Mouse (Mus musculus): ENCODE data around the gene Egflam.
A peak's percentile ranks its signal among the peaks of the same experiment; 100 is the strongest.

Egflam gene

DNA sequence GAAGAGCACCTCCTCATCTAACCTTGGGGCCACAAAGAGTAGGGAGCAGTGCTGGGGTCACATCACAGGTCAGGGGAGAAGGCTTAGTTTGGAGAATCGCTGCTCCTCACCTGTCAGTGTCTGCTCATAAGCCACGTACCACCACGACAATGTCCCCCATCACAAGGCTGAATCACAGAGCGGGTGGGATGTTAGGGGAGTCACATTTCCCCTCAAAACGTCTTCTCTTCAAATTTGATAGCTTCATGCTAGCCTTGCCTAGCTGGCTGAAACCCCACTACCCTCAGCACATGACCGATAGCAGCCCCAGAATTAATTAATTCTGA is 181.0 kb downstream of the Egflam start:
- no peak for ATAC-seq (ENCODE audit: low TSS enrichment)

DNA sequence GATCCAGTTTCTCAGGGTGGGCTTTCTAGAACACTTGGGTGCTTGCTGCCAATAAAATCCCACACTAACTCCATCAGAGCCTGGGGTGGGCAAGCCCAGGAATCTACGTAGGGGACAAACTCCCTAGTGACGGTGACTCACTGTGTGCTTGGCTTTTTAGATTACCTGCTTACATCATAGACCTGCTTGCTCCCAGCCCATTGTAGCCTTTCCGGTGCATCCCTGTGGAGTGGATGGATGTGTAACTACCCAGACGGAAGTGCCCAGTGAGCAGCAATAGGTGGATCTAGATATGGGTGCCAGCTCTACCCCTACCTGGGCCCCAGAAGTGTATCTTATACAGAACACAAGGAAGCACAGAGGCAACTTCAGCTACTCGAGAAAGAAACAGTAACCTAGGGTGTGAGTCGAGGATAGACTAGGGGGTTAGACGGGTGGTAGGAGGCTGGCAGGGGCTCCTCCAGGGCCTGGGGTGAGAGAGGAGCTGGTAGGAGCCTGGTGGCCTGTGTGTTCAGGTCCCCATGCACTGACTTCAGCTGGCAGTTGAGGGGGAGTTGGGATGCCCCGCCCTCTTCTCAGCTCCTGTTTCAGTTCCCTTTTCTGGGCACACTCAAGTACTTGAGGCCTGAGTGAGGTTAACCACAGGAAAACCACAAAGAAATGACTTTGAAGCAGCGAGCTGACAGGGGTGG is 181.5 kb downstream of the Egflam start:
- ATAC-seq (ENCODE audit: low TSS enrichment) = no peak

DNA sequence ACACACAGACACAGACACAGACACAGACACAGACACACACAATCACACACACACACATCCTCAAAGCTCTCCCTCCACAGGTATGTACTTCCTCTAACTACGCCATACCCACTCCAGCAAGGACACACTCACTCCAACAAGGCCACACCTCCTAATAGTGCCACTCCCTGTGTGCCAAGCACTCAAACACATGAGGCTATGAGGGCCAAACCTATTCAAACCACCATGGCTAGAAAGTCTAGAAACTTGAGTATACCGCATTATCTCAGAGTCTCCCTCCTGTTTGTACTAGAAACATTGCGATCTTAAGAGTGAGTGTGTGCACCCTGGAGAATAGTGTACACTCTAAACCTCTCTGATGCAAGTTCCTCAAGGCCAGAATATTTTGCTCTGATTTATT is 182.3 kb downstream of the Egflam start:
- no peak for ATAC-seq (ENCODE audit: low TSS enrichment)

- ATAC-seq (ENCODE audit: low TSS enrichment) = no peak
Measured at GRCm38 (mm10) chr15:7213683-7214082, 184.5 kb downstream of the Egflam start.

- no peak for ATAC-seq (ENCODE audit: low TSS enrichment)
Measured at GRCm38 (mm10) chr15:7208180-7208579, 190.0 kb downstream of the Egflam start.

DNA sequence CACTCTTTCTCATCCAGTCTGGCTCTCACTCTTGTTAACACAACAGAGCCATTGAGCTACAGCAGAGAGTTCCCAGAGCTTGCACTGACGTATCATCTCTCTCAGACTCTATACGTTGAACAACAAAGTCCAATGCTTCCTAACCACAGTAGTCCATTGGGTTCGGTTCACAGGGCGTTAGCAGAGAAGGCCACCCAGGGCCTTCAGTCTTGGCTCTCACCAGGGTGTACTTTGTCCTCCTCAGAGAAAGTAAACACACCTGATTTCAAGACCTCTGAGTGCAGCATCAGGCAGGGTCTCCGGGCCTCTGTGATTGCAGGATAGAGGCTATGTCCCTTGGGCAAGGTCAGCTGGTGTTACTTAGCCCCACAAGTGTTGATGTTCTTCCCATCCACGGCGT is 190.9 kb downstream of the Egflam start:
- no peak for ATAC-seq (ENCODE audit: low TSS enrichment)

DNA sequence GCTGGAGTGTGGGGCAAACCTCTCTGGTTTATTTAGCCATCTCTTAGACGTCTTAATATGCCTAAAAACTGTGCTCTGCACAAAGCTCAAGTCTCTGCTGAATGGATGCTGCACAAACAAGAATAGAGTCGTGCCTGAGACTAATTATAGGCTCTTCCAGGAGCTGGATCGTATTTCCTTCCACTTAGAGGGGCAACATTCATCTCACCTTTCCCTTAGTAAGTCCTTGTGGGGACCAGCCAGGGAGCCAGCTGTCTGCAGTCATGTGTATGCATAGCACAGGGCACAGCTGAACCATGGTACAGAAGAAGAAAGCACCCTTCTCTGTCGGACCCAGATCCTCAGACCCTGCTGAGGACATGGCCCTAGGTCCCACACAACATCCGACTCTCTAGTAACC is 192.1 kb downstream of the Egflam start:
- no peak for ATAC-seq (ENCODE audit: low TSS enrichment)

DNA sequence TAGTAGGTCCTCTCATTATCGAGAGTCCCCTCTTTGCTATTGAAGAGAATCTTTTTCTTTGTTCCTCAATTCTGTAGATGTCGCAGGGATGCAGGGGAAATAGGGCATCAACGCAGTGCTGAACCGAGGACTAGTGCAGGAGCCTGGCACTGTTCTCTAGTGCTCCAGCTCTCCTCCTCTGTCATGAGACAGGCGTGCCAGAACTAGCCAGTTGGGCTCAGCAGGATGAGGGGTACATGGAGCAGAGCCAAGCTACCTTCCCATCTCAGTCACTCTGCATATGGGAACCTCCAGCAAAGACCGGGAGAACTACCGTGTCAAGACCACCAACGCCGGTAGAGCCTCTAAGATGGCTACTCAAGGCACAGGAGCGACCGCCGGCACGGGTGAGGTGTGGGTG is 193.3 kb downstream of the Egflam start:
- no peak for ATAC-seq (ENCODE audit: low TSS enrichment)

DNA sequence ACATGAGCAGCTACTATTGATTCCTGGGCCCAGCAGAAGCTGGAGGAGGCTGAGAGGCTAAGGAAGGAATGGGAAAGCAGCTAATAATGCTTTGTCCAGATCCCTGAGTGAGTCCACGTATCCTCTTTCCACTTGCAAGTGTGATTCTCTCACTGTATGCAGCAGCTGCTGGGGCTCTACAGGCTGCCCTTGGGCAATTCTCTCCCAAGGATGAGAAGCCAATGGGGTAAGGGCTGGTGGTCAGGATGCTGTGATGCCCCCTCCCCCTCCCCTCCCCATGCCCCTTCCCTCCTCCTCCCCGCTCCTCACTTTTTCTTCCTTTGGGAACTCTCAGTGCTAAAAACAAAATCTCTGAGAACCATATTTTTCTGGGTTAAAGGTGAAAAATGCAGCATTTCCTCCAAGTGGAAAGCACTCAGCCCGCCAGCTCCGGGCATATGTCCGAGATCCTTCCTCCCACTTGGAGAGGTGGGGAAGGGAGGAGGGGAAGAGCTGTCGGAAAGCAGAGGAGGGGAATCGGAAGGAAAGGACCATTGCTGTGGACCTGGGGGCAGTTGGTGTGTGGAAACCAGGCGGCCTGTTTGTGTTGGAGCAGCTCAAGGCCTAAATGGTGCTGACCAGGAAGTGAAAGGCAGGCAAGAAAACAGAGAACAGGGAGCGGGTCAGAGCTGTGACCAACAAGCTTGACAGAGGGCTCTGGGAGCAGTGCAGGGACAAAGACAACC is 194.4 kb downstream of the Egflam start:
- no peak for ATAC-seq (ENCODE audit: low TSS enrichment)

- ATAC-seq (ENCODE audit: low TSS enrichment) = no peak
Measured at GRCm38 (mm10) chr15:7202981-7203380, 195.2 kb downstream of the Egflam start.

DNA sequence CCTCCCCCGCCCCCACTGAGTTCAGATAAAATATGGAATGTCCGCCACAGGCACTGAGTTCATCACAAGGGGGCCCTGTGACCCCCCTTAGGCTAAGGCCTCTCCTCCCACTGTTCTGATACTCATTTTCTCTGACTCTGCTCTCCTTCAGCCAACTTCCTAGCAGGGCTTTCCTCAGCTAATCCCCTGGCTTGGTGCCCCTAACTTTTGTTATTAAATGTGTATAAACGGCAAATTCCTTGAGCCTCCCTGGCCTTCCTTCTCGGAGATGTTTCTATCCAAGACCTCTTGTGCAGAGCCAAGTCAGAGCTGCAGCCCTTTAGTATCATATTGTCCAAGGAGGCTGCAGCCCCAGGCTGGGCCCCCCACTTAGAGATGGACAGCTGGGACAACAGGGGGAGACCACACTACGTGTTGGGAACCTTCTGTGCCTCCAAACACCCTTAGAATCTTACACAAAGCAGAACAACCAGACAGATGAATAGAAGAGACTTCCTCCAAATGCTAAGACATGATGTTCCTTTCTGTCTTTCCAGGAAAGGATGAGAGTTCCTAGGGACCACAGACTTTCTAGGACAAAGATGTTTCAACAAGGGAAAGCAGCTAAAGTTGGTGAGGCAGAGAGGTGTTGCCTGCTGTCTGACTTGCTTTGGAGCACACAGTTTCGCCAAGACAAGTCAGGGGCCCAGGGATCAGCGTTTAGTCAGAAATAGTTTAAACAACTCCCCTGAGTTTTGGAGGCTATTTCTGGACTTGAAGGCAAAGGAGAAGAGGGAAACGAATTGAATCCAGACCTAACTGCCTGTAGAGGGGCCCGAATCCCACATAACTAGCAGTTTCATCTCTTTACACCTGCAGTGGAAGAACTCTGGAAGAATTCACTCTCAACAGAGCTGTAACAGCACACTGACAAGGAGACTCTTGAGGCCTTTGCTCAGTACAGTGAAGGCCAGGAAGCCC is 196.5 kb downstream of the Egflam start:
- no peak for ATAC-seq (ENCODE audit: low TSS enrichment)

- ATAC-seq (ENCODE audit: low TSS enrichment) = no peak
Measured at GRCm38 (mm10) chr15:7200286-7200685, 197.9 kb downstream of the Egflam start.

GRCm38 (mm10) chr15:7198816-7199215 is 199.4 kb downstream of the Egflam start:
- 0 out of 2 replicates have a peak, but pooled peaks have one; percentile 22 for ATAC-seq (ENCODE audit: low TSS enrichment)

DNA sequence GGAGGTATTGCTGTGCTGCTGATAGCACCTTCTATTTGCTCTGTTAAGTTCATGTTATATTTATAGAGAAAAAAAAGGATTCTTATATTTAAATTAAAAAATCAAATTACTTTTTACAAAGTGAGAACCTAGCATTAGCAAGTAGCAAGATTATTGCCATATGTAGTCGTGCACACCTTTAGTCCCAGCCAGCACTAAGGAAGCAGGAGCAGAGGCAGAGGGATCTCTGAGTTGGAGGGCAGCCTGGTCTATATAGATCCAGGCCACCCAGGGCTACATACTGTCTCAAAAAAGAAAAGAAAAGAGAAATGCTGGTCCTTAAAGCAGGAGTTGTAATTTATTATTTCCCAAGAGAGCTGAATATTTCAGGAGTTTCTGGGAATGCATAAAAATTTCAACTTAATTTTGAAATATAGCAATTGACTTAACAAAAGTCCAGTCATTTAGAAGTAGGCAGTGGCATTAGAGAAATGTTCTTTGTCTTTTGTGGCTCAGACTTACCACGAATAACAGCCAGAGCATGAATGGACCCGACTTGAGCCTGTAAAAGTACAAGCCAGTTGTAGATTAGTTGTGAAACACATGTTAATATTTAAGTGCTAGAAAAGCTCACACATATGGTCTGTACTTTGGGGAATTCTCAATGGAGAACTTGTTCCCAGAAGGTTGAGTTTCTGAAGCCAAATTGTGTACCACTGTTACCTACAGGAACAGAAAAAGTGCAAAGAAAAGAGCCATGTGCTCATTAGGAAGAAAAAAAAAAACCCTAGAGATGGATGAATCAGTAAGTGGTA is 200.3 kb downstream of the Egflam start:
- no peak for ATAC-seq (ENCODE audit: low TSS enrichment)

- ATAC-seq (ENCODE audit: low TSS enrichment) = peak; percentile 27; the same call in 1 of the 2 replicates
Measured at GRCm38 (mm10) chr15:7194748-7195221, 203.4 kb downstream of the Egflam start.

GRCm38 (mm10) chr15:7194147-7194720 is 204.0 kb downstream of the Egflam start:
- peak; percentile 78 for ATAC-seq (ENCODE audit: low TSS enrichment)

DNA sequence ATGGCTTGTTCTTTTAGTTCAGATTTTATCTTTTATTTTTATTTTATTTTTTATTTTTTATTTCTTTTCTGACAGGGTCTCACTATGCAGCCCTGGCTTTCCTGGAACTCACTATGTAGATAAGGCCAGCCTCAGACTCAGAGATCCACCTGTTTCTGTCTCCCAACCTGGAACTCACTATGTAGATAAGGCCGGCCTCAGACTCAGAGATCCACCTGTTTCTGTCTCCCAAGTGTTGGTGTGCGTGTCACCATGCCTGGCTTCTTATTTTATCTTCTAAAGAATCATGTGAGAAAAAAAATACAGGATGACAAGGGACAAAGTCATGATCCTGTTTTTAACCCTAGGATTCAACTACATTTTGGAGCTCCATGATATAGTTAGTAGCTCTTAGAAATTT is 205.6 kb downstream of the Egflam start:
- no peak for ATAC-seq (ENCODE audit: low TSS enrichment)

DNA sequence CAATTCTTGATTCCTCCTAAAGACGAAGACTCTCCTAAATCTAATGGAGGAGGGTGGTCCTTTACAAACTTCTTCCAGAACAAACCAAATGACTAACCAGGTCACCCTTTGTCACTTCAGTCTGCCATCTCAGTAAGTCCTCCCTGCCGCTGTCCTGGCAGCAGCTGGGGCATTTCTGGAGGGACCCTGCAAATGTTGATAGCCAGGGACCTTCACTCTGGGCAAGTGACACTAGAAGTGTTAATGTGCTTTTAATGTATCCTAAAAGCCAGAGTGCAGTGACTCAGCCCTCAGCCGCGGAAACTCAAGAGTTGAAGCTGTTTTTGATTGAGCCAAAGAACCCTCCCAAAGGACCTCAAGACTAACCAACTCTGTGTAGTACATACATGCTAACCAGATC is 207.1 kb downstream of the Egflam start:
- ATAC-seq (ENCODE audit: low TSS enrichment) = no peak

- no peak for ATAC-seq (ENCODE audit: low TSS enrichment)
Measured at GRCm38 (mm10) chr15:7189678-7190454, 208.3 kb downstream of the Egflam start.

DNA sequence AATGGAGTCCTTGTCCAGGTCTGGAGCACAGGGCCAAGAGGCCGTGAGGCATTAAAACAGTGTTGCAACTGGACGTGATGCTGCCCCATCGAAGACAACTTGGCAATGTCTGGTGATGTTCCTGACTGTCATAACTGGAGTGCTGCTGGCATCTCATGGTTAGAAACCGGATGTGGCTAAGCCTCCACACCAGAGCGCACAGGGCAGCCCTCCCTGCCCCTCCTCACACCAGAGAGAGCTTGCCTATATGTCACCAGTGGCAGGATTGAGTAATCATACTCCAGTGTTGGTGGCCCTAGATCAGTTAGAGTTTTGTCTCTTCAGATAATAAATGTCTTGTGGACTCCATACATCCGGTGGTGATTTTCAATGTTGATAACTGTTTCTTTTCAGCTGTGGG is 210.5 kb downstream of the Egflam start:
- no peak for ATAC-seq (ENCODE audit: low TSS enrichment)
